Mouse (Mus musculus) olfactory bulb, adult 2 months (tissue): ENCODE results near the gene Ttc28. TPM values are rescaled to one million over a fixed set of nuclear protein-coding genes. Genes with fewer than 3 reads are reported as not detected.

Experiments
- H3K27ac ChIP-seq: fragments of 200-500 bp; 2 replicates; pipeline ENCODE4 v1.5.1; 2012; ENCODE audit warnings: low read depth, low read length; ENCODE audit not compliant: insufficient read depth
- H3K4me1 ChIP-seq: fragments of 200-500 bp; 2 replicates; pipeline ENCODE4 v1.6.1; 2012; ENCODE audit warnings: low read length; ENCODE audit not compliant: control insufficient read depth, insufficient read depth
- H3K4me3 ChIP-seq: fragments of 200-500 bp; 2 replicates; pipeline ENCODE4 v1.5.1; 2012; ENCODE audit warnings: mild to moderate bottlenecking, low read depth, low read length, moderate library complexity; ENCODE audit not compliant: insufficient read depth
- CTCF ChIP-seq: fragments of 200-500 bp; IDR thresholded peaks from 2 replicates; pipeline ENCODE4 v1.5.1; 2012; ENCODE audit warnings: low read depth, mild to moderate bottlenecking, low read length, moderate library complexity; ENCODE audit not compliant: insufficient read depth
- POLR2A ChIP-seq: fragments of 200-500 bp; IDR thresholded peaks from 2 replicates; pipeline ENCODE4 v1.6.1; 2012; ENCODE audit warnings: mild to moderate bottlenecking, low read depth, low read length, moderate library complexity; ENCODE audit not compliant: insufficient read depth
- WGBS: fragments of 180-500 bp; shearing (Covaris S2); methylation state at CpG from one replicate; pipeline ENCODE4 v1.1.7; 2018; 5-methylcytosine and 5-hydroxymethylcytosine counted together
- polyA plus RNA-seq: library from polyadenylated mRNA; stranded (reverse); fragments of >200 nt; gene quantifications from 2 replicates; pipeline ENCODE4 v1.2.4, GENCODE M21; 2012; ENCODE audit warnings: low replicate concordance; ENCODE audit not compliant: missing spikeins, insufficient read depth, insufficient read length

Gene Ttc28
- polyA plus RNA-seq, 1 experiment = not detected

- peaks cover 8% of the 10 kb centered on the region for H3K4me1 ChIP-seq
- H3K4me3 ChIP-seq = no peak overlapping the region
- no peak overlapping the region for H3K27ac ChIP-seq
- WGBS = 44% methylated on average over 7 of the region's 7 CpGs
- TF ChIP-seq POLR2A (no peak), CTCF (no peak)
Observed at GRCm38 (mm10) chr5:111074050-111074449, 194.4 kb downstream of the Ttc28 start.

- Histone ChIP-seq H3K4me3 (no peak overlapping the region), H3K4me1 (peaks cover 3% of the 10 kb centered on the region; the same call in 1 of the 2 replicates), H3K27ac (no peak overlapping the region)
- WGBS = 72% methylated on average over 5 of the region's 5 CpGs
- TF ChIP-seq CTCF (no peak), POLR2A (no peak)
Observed at GRCm38 (mm10) chr5:111075841-111076240, 196.2 kb downstream of the Ttc28 start.

- 69% methylated on average over 9 of the region's 9 CpGs for WGBS
- Histone ChIP-seq H3K4me1 (peaks cover 3% of the 10 kb centered on the region; the same call in 1 of the 2 replicates), H3K27ac (no peak overlapping the region), H3K4me3 (no peak overlapping the region)
- TF ChIP-seq POLR2A (no peak), CTCF (no peak)
Observed at GRCm38 (mm10) chr5:111077261-111077660, 197.7 kb downstream of the Ttc28 start.

GRCm38 (mm10) chr5:111080601-111081000, 201.0 kb downstream of the Ttc28 start:
- Histone ChIP-seq H3K27ac (no peak overlapping the region), H3K4me3 (no peak overlapping the region), H3K4me1 (0 out of 2 replicates have a peak, but pooled peaks cover 3% of the 10 kb centered on the region)
- WGBS = 95% methylated on average over 5 of the region's 5 CpGs
- TF ChIP-seq POLR2A (no peak), CTCF (no peak)

- no peak overlapping the region for H3K27ac ChIP-seq
- 95% methylated on average over 4 of the region's 4 CpGs for WGBS
- H3K4me1 ChIP-seq = no peaks in the 10 kb centered on the region
- no peak for TF ChIP-seq POLR2A
- TF ChIP-seq CTCF = no peak
- H3K4me3 ChIP-seq = no peak overlapping the region
Observed at GRCm38 (mm10) chr5:111085849-111086248, 206.2 kb downstream of the Ttc28 start.

- no peak overlapping the region for H3K4me3 ChIP-seq
- peaks cover 8% of the 10 kb centered on the region for H3K4me1 ChIP-seq
- 69% methylated on average over 5 of the region's 5 CpGs for WGBS
- TF ChIP-seq POLR2A = no peak
- no peak for TF ChIP-seq CTCF
- H3K27ac ChIP-seq = no peak overlapping the region
Observed at GRCm38 (mm10) chr5:111096750-111097149, 217.1 kb downstream of the Ttc28 start.

- 77% methylated on average over 11 of the region's 11 CpGs for WGBS
- no peak overlapping the region for H3K27ac ChIP-seq
- peaks cover 8% of the 10 kb centered on the region for H3K4me1 ChIP-seq
- TF ChIP-seq POLR2A (no peak), CTCF (no peak)
- H3K4me3 ChIP-seq = no peak overlapping the region
Observed at GRCm38 (mm10) chr5:111097233-111098160, 217.9 kb downstream of the Ttc28 start.

- H3K27ac ChIP-seq = no peak overlapping the region
- TF ChIP-seq POLR2A (no peak), CTCF (no peak)
- 70% methylated on average over 7 of the region's 7 CpGs for WGBS
- peaks cover 8% of the 10 kb centered on the region for H3K4me1 ChIP-seq
- no peak overlapping the region for H3K4me3 ChIP-seq
Observed at GRCm38 (mm10) chr5:111098516-111099274, 219.1 kb downstream of the Ttc28 start.

- no peak for TF ChIP-seq CTCF
- no peak for TF ChIP-seq POLR2A
- Histone ChIP-seq H3K4me3 (no peak overlapping the region), H3K4me1 (peaks cover 8% of the 10 kb centered on the region), H3K27ac (no peak overlapping the region)
- WGBS = 74% methylated on average over 7 of the region's 7 CpGs
Observed at GRCm38 (mm10) chr5:111100585-111100984, 221.0 kb downstream of the Ttc28 start.
